Mouse (Mus musculus) heart, postnatal 0 days (tissue): ENCODE measurements at regions not wholly inside any gene's neighbourhood (a gene's known extent, or its start where the extent isn't known, plus 50 kb on each side); places are given as distances from the start of the nearest gene placed in this dataset.

Source experiments
- CTCF ChIP-seq: IDR thresholded peaks from 2 replicates; pipeline ENCODE4 v1.5.1; 2016; ENCODE audit warnings: antibody characterized with exemption, control low read depth, low read depth
- EP300 ChIP-seq: IDR thresholded peaks from 2 replicates; pipeline ENCODE4 v1.6.1; 2016; ENCODE audit warnings: antibody characterized with exemption, low read depth

DNA sequence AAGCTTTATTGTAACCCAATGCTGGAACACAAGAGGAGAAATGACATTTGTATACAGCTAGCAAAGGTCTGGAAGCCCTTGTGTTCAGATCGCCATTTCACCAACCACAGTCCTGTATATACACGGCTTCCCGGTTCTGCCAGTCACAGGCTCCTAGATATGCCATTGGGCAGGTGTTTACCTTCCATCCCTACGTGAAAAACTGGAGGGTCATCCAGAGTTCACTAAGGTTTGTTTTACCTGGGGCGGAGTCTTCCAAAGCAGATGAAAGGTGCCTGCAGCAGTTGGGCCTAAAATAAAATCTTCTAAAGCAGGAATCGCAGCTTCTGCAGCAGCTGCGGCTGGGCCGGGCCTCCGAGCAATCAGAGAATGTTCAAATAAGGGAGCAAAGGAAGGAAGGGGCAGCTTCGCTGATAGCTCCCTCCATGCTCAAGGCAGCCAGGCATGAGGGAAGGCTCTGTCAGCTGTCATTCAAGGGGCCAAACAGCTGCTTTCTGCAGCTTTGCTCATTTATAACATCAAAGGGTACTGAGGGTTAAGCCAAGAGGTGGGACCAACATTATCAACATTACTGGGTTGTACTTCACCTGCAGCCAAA is 81.7 kb upstream of the Hmga2 start:
- no peak for TF ChIP-seq EP300
- TF ChIP-seq CTCF = no peak
